Mouse (Mus musculus) neural tube, embryonic 10.5 days (tissue): ENCODE results near the gene Banf1.
A peak's percentile ranks its signal among the peaks of the same experiment; 100 is the strongest.
"Not testable (repeated sequence)": the region's sequence is repeated elsewhere in the genome, so short reads cannot be mapped to it uniquely, and the experiment has no call there.

ENCODE experiments used
- DNase-seq: peaks from one replicate; pipeline ENCODE4 v3.0.0-alpha.2; 2017; ENCODE audit warnings: low spot score; ENCODE audit errors: extremely low spot score

Gene Banf1

DNA sequence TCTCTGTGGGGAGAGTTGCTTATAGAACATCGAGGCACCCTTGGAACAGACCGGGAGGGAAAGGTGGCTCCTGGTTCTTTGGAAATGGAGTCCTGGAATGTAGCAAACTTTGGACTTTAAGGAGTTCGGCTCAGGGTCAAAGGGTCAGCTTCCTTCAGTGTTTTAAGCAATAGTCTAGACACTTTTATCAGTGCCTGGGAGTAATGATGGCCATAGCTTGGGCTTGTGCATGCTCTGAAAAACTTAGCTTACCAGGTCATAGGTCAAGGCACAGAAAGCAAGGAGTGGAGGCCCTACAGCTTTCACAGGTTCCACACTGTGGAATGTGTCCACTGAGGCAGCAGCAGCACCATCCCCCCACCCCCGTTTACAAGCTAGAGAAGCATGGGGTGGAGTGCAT is 7.8 kb upstream of the Banf1 start:
- DNase-seq, result no peak

DNA sequence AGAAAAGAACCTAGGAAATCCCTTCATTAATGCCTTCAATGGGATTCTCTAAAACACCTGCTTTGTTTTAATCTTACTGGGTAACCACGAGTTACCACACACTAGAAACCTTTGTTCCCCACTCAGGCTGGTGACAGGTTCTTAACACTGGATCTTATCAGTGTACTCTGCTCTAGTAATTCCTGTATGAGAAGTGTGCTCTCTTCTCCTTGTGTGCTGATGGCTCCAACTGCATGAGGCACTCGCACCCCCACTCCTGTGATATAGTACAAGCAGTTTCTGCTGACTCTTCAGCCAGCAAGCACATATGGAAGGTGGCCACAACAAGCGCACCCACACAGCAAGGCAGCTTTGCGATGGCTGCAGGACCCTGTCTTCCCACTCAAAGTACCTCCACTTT is 7.2 kb upstream of the Banf1 start:
- no peak for DNase-seq

DNA sequence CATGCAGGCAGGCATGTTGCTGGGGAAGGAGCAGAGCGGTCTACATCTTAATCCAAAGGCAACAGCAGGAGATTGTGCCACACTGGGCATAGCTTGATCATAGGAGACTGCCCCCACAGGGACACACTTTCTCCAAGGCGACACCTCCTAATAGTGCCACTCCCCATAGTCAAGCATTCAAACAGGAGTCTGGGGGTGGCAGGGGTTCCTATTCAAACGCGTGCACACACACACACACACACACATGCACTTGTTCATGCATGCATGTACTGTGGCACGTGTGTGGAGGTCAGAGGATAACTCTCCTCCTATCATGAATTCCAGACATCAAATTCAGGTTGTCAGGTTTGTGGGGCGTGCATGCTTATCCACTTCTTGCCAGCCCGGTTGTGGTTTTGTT is 5.8 kb upstream of the Banf1 start:
- no peak for DNase-seq

DNA sequence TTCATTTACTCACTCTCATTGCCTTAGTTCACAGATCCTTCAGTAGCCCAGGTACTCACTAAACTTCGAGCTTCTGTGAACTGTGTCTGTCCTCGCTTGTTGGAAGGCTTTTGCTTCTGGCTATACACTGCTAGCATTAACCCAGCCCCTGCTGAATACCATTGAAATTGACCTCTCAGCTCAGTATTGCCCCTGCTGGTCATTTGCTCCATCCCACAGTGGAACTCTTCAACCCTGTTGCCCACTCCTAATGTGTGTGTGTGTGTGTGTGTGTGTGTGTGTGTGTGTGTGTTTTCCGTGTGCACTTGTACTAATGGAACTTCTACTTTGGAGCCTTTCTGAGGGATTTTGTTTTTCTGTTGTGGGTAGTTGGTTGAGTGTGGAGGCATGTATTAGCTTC is 4.0 kb upstream of the Banf1 start:
- DNase-seq, result no peak

DNA sequence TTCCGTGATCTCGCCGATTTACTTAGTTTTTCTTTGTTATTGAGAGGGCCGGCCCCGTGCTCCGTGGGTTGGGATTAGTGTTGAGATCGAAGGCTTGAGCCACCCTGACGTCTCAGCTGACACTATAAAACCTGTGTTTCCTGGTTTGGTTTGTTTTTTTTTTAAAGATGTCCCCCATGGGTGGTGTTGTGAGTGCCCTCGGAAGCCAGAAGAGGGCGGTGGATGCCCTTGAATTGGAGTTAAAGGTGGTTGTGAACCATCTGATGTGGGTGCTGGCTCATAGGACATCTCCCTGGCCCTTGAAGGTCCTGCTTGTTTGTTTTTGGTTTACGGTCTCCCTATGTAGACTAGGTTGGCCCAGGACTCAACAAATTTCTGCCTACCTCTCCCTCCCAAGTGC is 487 bp upstream of the Banf1 start:
- no peak for DNase-seq

DNA sequence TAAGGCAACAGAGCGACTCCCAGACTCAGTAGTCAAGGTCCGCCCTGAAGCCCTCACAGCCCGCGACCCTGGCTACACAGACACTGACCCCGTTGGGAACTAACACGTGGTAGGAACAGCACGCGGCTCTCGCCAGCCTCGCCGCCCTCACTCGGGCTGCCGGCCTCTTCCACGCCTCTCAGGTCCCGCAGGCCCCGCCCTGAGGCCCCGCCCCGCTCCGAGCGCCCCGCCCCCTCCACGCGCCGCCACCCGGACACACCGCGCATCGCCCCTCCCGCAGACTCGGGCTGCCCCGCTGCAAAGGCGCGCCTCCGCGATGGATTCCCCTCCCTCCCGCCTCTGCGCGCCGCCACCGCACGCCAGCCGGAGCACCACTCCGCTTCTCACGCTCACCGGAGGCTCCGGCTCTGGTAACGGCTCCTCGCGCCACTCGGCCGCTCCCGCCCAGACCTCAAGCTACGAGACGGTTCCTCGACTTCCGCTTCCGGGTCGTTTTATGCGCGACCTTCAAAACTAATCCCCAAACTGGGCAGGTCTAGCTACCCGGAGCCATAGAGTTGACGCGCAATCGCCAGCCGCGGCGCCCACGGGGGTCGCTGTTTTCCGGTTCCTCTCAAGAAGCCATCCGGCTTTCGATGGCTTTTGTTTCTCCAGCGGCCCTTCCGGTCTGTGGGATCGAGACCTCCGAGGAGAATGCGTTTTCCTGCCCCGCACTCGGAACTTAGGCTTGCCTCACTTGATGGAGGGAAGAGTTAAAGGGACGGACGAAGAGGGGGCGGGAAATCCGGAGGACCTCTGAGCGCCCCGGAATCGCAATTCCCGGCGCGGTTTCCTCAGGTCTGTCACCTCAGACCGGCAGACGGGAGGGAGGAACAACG is 554 bp downstream of the Banf1 start, which contains the start of gene Eif1ad:
Gene Eif1ad (plus strand): TSS at position 567 of the 878 bp plus-strand sequence.
- peak; percentile 99 for DNase-seq

DNA sequence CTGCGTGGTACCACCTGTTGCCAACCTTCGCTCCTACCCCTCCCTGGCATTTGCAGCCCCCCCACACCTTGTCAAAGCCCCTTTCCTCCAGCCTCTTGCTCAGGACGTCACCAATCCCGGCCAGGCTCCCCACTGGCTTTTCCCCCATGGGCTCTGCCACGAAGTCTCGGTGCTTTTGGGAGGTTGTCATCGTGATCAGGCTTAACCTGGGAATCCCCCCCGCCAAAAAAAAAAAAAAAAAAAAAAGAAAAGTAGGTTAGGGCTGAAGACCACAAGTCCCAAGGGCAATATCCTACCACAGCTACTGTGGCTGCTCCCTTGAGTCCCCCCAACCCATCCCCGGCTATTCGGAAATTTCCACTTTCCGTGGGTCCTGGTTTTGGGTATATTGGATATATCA is 1.2 kb downstream of the Banf1 start:
- DNase-seq, result no peak

DNA sequence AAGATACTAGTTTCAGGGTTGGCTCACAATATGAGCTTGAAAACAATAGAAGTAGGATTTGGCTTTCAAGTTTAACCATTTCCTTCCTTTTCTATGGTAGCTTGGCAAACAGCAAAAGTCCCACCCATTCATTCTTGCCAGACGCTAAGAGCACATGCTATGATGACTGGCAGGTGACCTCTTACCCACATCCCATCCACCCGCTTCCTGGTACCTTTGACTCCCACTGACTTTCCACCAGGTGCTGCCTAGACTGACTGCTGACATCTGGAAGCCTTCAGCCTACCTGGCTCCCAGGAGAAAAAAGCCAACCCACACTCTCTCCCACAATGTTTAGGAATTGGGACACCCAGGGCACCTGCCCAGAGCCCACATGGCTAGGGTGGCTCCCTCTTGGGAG is 2.8 kb downstream of the Banf1 start:
- no peak for DNase-seq

DNA sequence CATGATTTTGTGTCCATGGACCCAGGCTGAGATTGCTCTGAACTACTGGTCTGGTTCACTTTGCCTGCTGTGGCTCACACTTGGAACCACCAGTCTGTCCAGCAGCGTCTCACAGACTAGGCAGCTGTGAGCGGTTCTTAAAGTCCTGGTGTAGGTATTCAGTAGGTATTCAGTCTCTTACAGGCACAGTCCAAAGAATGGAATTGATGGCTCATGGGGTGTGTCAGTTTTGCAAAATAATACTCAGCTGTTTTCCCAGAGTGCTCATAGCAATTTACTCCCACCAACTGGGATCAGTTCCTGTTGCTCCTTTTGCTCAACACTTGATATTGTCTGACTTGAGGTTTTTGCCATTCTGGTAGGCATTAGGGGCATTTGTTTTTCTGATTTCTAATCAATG is 4.8 kb downstream of the Banf1 start:
- no peak for DNase-seq

DNA sequence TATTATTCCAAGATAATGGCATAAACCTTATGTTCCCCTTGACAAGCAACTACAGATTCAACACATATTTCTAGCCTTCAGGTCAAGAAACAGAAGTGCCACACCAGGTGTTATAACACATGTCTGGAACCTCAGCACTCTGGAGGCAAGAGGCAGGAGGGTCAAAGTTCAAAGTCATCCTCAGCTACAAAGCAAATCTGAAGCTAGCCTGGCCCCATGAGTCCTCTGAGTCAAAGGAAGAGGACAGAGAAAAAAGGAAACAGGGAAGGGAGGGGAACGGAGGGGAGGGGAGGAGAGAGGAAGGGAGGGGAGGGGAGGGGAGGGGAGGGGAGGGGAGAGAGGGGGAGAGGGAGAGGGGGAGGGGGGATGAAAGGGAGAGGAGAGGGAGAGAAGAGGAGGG is 10.9 kb downstream of the Banf1 start:
- DNase-seq, result no peak

DNA sequence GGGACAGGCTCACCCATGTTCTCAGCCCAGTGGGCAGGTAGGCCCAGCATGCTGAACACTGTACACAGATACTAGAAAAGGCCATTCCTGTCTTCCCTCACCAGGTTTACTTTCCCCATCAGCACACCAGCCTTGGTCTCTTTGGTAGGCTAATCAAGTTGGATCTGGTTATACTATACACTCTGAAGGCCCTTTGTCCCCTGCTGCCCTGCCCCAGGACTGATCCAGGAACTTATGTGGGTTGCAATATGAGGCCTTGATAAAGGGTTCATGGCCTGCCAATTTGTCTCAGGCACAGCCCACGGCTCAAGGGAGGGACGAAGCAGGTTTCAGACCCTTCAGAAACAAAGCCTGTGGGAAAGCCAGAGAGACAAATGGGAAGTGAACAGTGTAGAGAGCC is 13.4 kb downstream of the Banf1 start:
- DNase-seq, result no peak

DNA sequence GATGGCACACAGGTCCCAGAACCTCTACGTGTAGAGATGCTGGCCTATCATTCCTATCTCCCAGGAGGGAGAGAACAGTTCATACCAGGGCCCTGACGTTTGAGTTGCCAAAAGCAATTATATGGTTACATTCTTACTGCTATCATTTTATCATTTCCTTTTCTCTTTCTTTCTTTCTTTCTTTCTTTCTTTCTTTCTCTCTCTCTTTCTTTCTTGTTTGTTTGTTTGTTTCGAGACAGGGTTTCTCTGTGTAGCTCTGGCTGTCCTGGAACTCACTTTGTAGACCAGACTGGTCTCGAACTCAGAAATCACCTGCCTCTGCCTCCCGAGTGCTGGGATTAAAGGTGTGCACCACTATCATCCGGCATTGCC is 17.5 kb downstream of the Banf1 start, which contains the start of gene Cst6:
Gene Cst6 (minus strand): TSS at position 73 of the 372 bp plus-strand sequence.
- DNase-seq, result not testable (repeated sequence)

DNA sequence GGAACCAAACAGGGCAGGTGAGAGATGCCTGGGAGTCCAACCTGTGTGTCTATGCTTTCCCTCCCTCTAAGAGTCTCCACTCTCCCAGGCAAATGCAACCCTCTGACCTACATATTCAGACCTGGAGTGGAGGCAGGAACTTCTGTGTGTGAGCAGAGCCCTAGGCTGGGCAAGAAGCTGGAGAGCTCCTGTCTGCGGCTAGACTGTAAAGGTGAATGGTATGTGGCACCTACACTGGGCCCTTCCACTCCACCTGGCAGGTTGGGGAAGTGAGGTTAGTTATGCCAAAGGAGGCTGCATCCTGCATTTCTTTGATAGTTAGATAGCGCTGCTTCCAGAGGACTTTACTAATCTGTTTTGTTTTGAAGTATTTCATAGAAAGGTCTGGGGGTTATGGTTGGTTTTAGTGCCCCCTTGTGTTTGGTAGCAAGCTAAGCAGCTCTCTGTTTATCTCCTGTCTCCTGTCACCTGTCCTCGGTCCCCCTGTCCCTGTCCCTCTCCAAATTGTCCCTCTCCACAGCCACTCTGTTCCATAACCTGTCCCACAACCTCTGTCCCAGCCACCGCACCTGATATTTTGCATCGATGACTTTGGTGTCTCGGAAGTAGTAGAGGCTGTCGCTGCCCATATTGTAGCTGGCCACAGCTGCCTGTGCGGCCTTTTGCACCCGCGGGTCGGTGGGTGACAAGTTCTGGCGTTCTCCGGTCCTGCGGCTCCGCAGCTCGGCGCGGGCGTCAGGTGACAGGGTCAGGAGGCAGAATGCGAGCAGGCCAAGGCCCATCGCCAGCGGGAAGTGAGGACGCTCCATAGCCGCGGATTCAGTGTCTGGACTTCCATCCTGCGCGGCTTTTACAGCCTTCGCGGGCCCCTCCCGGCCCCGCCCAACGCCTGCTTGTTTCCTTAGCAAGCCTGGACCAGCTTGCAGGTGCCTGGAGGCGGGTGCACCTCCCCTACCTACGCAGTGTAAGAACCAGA is 18.2 kb downstream of the Banf1 start:
- peak; percentile 45 for DNase-seq

DNA sequence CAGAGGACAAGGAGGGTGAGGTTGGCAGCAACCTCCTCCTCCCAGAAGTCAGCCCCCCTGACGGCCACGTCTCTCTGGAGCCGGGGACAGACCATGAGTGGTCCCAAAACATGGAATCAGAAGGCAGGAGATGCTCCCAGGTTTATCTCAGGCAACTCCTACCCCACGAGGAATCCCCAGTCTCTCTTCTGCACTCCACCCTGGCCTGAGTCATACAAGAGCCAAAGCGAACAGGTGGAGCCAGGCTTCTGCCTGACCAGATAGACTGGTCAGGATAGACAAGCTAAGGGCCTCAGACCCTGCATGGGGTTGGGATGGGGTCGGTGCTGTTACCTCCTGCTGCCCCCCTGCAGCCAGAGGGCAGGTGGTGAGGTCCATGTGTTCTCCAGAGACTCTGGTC is 18.9 kb downstream of the Banf1 start:
- DNase-seq, result no peak

DNA sequence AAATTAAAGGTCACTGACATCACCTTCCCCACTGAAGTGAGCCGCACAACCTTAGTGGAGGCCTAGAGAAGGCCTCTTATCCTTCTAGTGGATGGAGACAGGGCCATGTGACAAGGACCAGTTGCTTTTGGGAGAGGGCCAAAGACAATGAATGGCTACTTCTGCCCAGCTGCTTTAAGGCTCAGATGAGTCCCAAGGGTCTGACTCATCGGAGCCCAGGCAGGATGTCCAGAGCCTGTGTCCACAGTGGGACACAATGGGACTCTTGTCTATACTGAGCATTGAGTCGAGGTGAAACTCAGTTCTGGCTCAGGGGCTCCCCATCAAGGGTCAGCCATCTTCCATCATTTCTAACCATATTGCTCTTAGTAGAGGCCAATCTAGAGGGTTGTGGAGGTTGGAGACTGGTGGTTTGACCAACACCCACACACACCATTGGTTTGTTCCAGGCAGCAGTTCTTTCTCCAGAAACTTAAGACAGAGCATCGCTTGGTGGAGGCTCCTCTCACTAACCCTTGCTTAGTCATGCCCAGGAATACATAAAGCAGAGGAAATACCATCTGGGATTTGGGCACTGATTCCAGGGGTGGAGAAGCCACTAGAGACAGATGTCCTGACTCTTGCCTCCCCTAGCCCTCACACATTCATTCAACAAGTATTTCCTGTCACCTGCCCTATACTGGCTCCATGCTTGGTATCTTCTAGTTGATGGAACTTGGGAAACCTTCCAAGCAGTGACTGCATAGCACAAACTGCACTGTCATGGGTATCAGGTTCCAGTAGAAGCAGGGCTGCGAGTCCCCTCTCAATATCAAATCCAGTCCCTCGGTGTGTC is 21.5 kb downstream of the Banf1 start:
- no peak for DNase-seq

DNA sequence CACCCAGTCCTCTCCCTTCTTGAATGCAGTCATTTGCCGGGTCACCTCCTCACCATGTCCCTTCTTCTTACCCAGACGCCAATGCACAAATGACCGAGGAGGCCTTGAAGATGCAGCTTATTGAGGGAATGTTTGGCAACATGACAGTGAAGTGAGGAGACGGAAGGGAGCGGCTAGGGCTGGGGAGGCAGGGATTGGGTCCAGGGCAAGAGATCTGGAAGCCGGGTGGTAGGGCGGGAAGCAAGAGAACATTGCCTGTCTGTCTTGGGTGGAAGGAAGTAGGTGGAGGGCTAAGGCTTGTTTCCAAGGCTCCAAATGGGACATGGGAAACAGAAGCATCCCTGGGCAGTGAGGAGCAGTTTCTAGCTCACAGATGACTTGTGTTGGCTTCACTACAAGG is 25.6 kb downstream of the Banf1 start:
- DNase-seq, result no peak

DNA sequence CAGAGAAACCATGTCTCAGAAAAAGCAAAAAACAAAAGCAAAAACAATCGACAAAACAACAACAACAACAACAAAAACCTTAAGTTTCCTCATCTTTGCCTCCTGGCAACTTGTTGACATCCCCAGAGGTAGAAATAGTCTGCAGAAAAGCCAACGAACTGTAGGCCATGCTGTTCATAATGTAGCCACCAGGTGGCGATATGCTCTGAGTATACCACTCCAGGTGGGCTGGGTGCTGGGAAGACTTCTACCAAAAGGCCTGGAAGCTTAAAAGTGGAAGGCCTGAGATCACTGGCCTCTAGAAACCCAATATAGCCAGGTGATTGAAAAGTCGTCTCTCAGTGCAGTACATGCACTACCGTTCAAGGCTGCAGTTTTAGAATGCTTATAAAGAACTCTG is 29.0 kb downstream of the Banf1 start:
- DNase-seq, result peak; percentile 72

DNA sequence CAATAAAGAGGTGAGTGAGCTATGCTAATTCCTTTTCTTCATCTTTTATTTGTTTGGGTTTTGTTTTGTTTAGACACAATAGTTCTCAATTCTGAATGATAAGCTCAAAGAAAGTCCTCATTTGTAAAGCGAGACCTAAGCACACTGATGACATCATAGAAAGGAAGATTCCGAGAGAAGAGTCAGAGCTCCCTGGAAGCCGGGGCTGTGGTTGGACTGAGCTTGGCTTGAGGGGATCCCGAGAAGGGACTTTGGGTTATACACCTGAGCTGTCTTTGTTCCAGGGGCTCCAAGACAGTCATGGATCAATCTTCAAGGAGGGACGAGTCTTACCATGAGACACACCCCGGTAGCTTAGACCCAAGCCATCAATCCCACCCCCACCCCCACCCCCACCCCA is 31.5 kb downstream of the Banf1 start, which contains the start of gene Catsper1:
Gene Catsper1 (plus strand): TSS at position 301 of the 400 bp plus-strand sequence.
- no peak for DNase-seq

DNA sequence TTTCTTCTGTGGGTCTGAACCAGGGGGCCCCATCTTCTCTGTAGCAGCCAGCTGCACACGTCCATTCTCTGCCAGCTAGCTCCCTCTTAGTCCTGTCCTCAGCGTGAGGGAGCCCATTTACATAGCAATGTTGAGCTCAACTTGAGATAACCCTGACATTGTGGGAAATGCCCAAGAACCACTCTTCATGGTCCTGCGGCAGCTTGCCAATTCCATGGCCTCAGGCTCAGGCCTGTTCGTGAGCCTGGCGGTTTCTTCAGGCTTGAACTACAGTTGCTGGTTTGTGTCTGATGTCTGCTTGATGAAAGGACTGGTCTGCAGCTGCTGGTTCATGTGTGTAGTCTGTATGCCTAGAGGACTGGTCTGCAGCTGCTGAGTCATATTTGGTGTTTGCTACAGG is 32.2 kb downstream of the Banf1 start:
- no peak for DNase-seq

DNA sequence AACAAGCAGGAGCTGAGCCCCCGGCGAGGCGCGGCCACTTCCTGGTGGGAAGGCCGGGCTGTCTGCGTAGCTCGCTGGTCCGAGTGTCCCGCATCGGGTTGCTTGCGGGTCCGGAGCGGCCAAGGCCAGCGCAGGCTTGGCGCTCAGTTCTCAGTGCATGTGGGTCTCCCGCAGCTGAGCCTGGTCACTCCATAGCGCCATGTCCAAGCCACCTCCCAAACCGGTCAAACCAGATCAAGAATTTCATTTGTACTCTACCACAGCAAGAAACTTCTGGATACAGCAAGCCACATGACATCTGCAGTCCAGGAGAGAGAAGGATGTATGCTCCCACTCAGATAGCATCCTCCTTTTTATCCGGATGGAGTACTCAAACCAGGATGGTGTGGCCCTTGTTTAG is 39.0 kb downstream of the Banf1 start:
- no peak for DNase-seq

DNA sequence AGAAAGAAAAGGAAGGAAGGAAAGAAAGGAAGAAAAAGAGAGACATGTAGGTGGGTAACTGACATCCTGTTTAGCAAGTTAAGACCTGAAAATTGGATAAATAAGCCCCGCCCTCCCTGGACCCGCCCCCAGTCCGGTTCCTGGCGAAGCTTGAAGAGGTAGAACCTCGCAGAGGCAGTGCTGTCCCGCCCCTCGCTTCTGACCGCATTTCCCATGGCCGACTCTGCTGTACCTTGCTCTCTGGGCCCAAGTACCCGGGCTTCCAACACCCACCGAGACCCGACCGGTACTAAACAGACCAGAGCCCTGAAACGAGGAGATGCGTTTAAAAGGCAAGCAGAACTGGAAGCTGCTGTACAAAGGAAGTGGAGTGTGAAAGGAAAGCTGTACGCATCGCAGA is 43.2 kb downstream of the Banf1 start:
- DNase-seq, result no peak
